Mouse (Mus musculus) heart, embryonic 14.5 days (tissue): ENCODE measurements around the gene St8sia6. TPM values are rescaled to one million over a fixed set of nuclear protein-coding genes. Genes with fewer than 3 reads are reported as not detected.

Experiments
- ATAC-seq: fragments of 200-750 bp; cut with Nextera tagmentation; 2 replicates; pipeline ENCODE4 v1.8.0; 2017; ENCODE audit warnings: low read depth, moderate TSS enrichment; ENCODE audit not compliant: insufficient number of reproducible peaks, insufficient read depth, low FRiP score
- H3K27ac ChIP-seq, 2 experiments: fragments of 200-500 bp in 1 of 2; fragments of 300-500 bp in 1 of 2; sonication (generic) in 1 of 2; replicated peaks in 1 of 2; 2 replicates each; pipeline ENCODE4 v1.5.1; 2012 to 2014; ENCODE audit warnings: low read depth in 2 of 2, low read length in 2 of 2, control low read depth in 1 of 2, mild to moderate bottlenecking in 1 of 2, mixed read lengths in 1 of 2; ENCODE audit not compliant: control insufficient read depth in 1 of 2, insufficient read depth in 1 of 2
- H3K27me3 ChIP-seq: fragments of 300-500 bp; sonication (generic); 2 replicates; pipeline ENCODE4 v1.6.1; 2014; ENCODE audit warnings: mild to moderate bottlenecking, low read length, control low read depth; ENCODE audit not compliant: control insufficient read depth, insufficient read depth
- H3K36me3 ChIP-seq: fragments of 300-500 bp; sonication (generic); 2 replicates; pipeline ENCODE4 v1.6.1; 2014; ENCODE audit warnings: mild to moderate bottlenecking, control low read depth, low read length, mixed read lengths; ENCODE audit not compliant: control insufficient read depth, insufficient read depth
- H3K4me1 ChIP-seq, 2 experiments: fragments of 200-500 bp in 1 of 2; fragments of 300-500 bp in 1 of 2; sonication (generic) in 1 of 2; 2 replicates each; pipeline ENCODE4 v1.6.1; 2012 to 2014; ENCODE audit warnings: low read length in 2 of 2, control low read depth in 1 of 2, mixed read lengths in 1 of 2; ENCODE audit not compliant: control insufficient read depth in 2 of 2, insufficient read depth in 2 of 2
- H3K4me2 ChIP-seq: fragments of 300-500 bp; sonication (generic); 2 replicates; pipeline ENCODE4 v1.6.1; 2014; ENCODE audit warnings: mild to moderate bottlenecking, low read length
- H3K4me3 ChIP-seq, 2 experiments: fragments of 200-500 bp in 1 of 2; fragments of 300-500 bp in 1 of 2; sonication (generic) in 1 of 2; 2 replicates each; pipeline ENCODE4 v1.5.1; 2012 to 2014; ENCODE audit warnings: low read length in 2 of 2, mild to moderate bottlenecking in 2 of 2, control low read depth in 1 of 2, low read depth in 1 of 2, moderate library complexity in 1 of 2; ENCODE audit not compliant: control insufficient read depth in 1 of 2, insufficient read depth in 1 of 2
- H3K9ac ChIP-seq: fragments of 300-500 bp; sonication (generic); 2 replicates; pipeline ENCODE4 v1.6.1; 2014; ENCODE audit warnings: mild to moderate bottlenecking, low read length
- H3K9me3 ChIP-seq: fragments of 300-500 bp; sonication (generic); 2 replicates; pipeline ENCODE4 v1.6.1; 2016; ENCODE audit warnings: low read length, control low read depth; ENCODE audit not compliant: control insufficient read depth
- polyA plus RNA-seq: library from polyadenylated mRNA; unstranded; fragments of >200 nt; fragmentation: Nextera tagmentation; extraction: Ambion mirVana; gene quantifications from 2 replicates; pipeline ENCODE4 v1.2.1, GENCODE M21; 2014

The St8sia6 gene
- polyA plus RNA-seq, 1 experiment from 2014 or later = 0.65 TPM

DNA sequence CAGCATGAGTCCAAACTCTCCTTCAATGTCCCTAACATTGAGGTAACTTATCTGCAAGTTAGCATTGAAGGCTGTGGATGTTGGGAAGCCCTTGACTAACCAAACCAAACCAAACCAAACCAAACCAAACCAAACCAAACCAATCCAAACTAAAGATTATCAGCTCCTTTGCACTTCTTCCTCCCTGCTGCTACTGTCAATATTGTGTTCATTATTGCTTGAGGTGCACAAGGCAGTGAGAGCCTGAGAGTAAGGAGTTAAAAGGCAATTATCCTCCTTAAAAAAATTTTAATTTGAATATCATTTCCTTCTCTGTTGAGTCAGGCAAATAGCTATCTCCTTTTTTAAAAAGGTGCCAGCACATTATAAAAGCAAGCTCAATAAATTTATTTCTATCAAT, 190.8 kb downstream of the St8sia6 start:
- Histone ChIP-seq H3K4me3 (no peak overlapping the region), H3K36me3 (no peaks in the 10 kb centered on the region), H3K9me3 (no peaks in the 10 kb centered on the region), H3K27ac (no peak overlapping the region), H3K4me1 (no peaks in the 10 kb centered on the region), H3K4me2 (no peak overlapping the region), H3K27me3 (no peaks in the 10 kb centered on the region), H3K9ac (no peak overlapping the region)
- no peak for ATAC-seq

Other genes with a start within 250 kb of the St8sia6 start
- 10.0 and 11.8 TPM in 2 replicates for gene Trdmt1, start 249.4 kb downstream of the St8sia6 start, polyA plus RNA-seq
- gene Vim, start 220.1 kb downstream of the St8sia6 start, polyA plus RNA-seq = 998 and 1,081 TPM in 2 replicates